9 mouse cellular contexts compared by ENCODE assay signal in genomic region chr1:131260309-131260656, GRCm38 (mm10). TPM values are rescaled to one million over a fixed set of nuclear protein-coding genes. Genes with fewer than 3 reads are reported as not detected.
DNase-seq lines count a peak whose midpoint lies in the region; ATAC-seq and TF ChIP-seq lines count a peak whose summit lies in the region.
"Had no signal": no experiment of that assay in that cellular context is flagged by ENCODE, and none has a peak within 500 bp of the region (broad histone marks: within the 10 kb centered on the region; RNA-seq: fewer than 3 reads in every experiment).

No protein-coding gene starts in this region.

- TF ChIP-seq EP300 in heart, postnatal 0 days (IDR thresholded peaks at IDR 0.05; ENCODE audit: low read depth) = no peak

- H3K4me1 ChIP-seq in hindbrain, embryonic 10.5 days (replicated peaks) = no peaks in the 10 kb centered on the region
- no peaks in the 10 kb centered on the region; the same call in 1 of the 2 replicates for H3K4me1 ChIP-seq in hindbrain, embryonic 12.5 days
- H3K4me1 ChIP-seq in cortical plate, adult 2 months (ENCODE audit: control insufficient read depth, insufficient read depth, low read length) = no peaks in the 10 kb centered on the region; the same call in 1 of the 2 replicates
- H3K4me1 ChIP-seq in heart, postnatal 0 days (ENCODE audit: control insufficient read depth, insufficient read depth) = no peaks in the 10 kb centered on the region
- H3K4me1 ChIP-seq in midbrain, postnatal 0 days (ENCODE audit: insufficient read depth, low read length) = no peaks in the 10 kb centered on the region

- H3K9ac ChIP-seq in hindbrain, embryonic 12.5 days = no peak overlapping the region
- H3K9ac ChIP-seq in heart, postnatal 0 days (replicated peaks; ENCODE audit: low read depth, low read length) = no peak overlapping the region
- H3K9ac ChIP-seq in midbrain, postnatal 0 days (replicated peaks; ENCODE audit: low read length, poor library complexity, severe bottlenecking) = no peak overlapping the region
- H3K9ac ChIP-seq: lung, embryonic 15.5 days had no signal

- TF ChIP-seq POLR2A in cortical plate, adult 2 months (IDR thresholded peaks at IDR 0.05; ENCODE audit: extremely low read depth, insufficient read depth, low read length) = no peak

- H3K36me3 ChIP-seq in hindbrain, embryonic 10.5 days = no peaks in the 10 kb centered on the region
- no peaks in the 10 kb centered on the region for H3K36me3 ChIP-seq in hindbrain, embryonic 12.5 days
- H3K36me3 ChIP-seq in heart, postnatal 0 days (replicated peaks; ENCODE audit: control insufficient read depth, insufficient read depth, low read length) = no peaks in the 10 kb centered on the region
- H3K36me3 ChIP-seq in midbrain, postnatal 0 days (ENCODE audit: insufficient read depth, low read length) = no peaks in the 10 kb centered on the region
- H3K36me3 ChIP-seq: lung, embryonic 15.5 days had no signal

- no peak overlapping the region for H3K4me2 ChIP-seq in hindbrain, embryonic 12.5 days (replicated peaks)
- H3K4me2 ChIP-seq in heart, postnatal 0 days (ENCODE audit: low read depth, low read length) = no peak overlapping the region
- no peak overlapping the region for H3K4me2 ChIP-seq in midbrain, postnatal 0 days (ENCODE audit: low read depth, low read length, poor library complexity, severe bottlenecking)
- H3K4me2 ChIP-seq: lung, embryonic 15.5 days had no signal

- WGBS in hindbrain, embryonic 10.5 days = 29% methylated on average over 10 of the region's 10 CpGs
- 34% methylated on average over 10 of the region's 10 CpGs for WGBS in hindbrain, embryonic 12.5 days
- WGBS in heart, postnatal 0 days = 33% methylated on average over 10 of the region's 10 CpGs
- WGBS in midbrain, postnatal 0 days = 26% methylated on average over 10 of the region's 10 CpGs

- H3K27me3 ChIP-seq in hindbrain, embryonic 10.5 days (ENCODE audit: insufficient read depth, poor library complexity, severe bottlenecking) = peaks cover 23% of the 10 kb centered on the region
- H3K27me3 ChIP-seq in hindbrain, embryonic 12.5 days = peaks cover 9% of the 10 kb centered on the region; the same call in 1 of the 2 replicates
- H3K27me3 ChIP-seq in heart, postnatal 0 days (ENCODE audit: control insufficient read depth, insufficient read depth, low read length) = no peaks in the 10 kb centered on the region
- no peaks in the 10 kb centered on the region for H3K27me3 ChIP-seq in midbrain, postnatal 0 days (ENCODE audit: insufficient read depth, low read length)

- H3K27ac ChIP-seq in hindbrain, embryonic 10.5 days = no peak overlapping the region
- no peak overlapping the region for H3K27ac ChIP-seq in hindbrain, embryonic 12.5 days
- H3K27ac ChIP-seq in cortical plate, adult 2 months (ENCODE audit: insufficient read depth, low read length) = no peak overlapping the region
- no peak overlapping the region for H3K27ac ChIP-seq in heart, postnatal 0 days (ENCODE audit: low read depth)
- no peak overlapping the region for H3K27ac ChIP-seq in midbrain, postnatal 0 days (ENCODE audit: low read depth, low read length)
- H3K27ac ChIP-seq: lung, embryonic 15.5 days had no signal

- H3K9me3 ChIP-seq in hindbrain, embryonic 10.5 days = no peaks in the 10 kb centered on the region
- no peaks in the 10 kb centered on the region for H3K9me3 ChIP-seq in hindbrain, embryonic 12.5 days (replicated peaks)
- H3K9me3 ChIP-seq in heart, postnatal 0 days (replicated peaks; ENCODE audit: control insufficient read depth, low read length) = no peaks in the 10 kb centered on the region
- no peaks in the 10 kb centered on the region for H3K9me3 ChIP-seq in midbrain, postnatal 0 days (ENCODE audit: low read length)
- H3K9me3 ChIP-seq: lung, embryonic 15.5 days had no signal

- peak; percentile 74 for DNase-seq in hindbrain, embryonic 10.5 days (ENCODE audit: low spot score)
- DNase-seq in heart, postnatal 0 days (ENCODE audit: low spot score) = peak; percentile 64
- DNase-seq in left cerebral cortex, postnatal 25 days (ENCODE audit: low spot score in 2 of 2) = peak; percentile 58 to 73
- DNase-seq in midbrain, postnatal 0 days (ENCODE audit: low spot score) = peak; percentile 80
- peak; percentile 43 for DNase-seq in telencephalon, adult 2 months (ENCODE audit: low read depth, low spot score)

- intact Hi-C loops in left cerebral cortex, postnatal 25 days (cut with DNase I) = loop anchor here (5.0 kb wide), 3 partner anchors 78 to 203 kb away; no protein-coding TSS in a partner anchor

- TF ChIP-seq CTCF in cortical plate, adult 2 months (IDR thresholded peaks at IDR 0.05; ENCODE audit: extremely low read depth, insufficient read depth, low read length) = peak; percentile 80
- peak; percentile 92 for TF ChIP-seq CTCF in heart, postnatal 0 days (IDR thresholded peaks at IDR 0.05; ENCODE audit: low read depth)
- TF ChIP-seq CTCF in midbrain, postnatal 0 days (IDR thresholded peaks at IDR 0.05) = peak; percentile 81

- ATAC-seq in hindbrain, embryonic 12.5 days (ENCODE audit: low FRiP score) = no peak
- peak; percentile 16 for ATAC-seq in activated CD4-positive, CD25-positive, alpha-beta regulatory T cell, adult 4 months
- no peak for ATAC-seq in heart, postnatal 0 days (ENCODE audit: insufficient read depth, low read depth)
- ATAC-seq in midbrain, postnatal 0 days (ENCODE audit: low FRiP score) = 0 out of 2 replicates have a peak, but pooled peaks have one; percentile 41

- no peak overlapping the region for H3K4me3 ChIP-seq in hindbrain, embryonic 10.5 days
- H3K4me3 ChIP-seq in hindbrain, embryonic 12.5 days = no peak overlapping the region
- no peak overlapping the region for H3K4me3 ChIP-seq in cortical plate, adult 2 months (ENCODE audit: insufficient read depth, low read length)
- no peak overlapping the region for H3K4me3 ChIP-seq in heart, postnatal 0 days (ENCODE audit: low read depth, low read length)
- H3K4me3 ChIP-seq in midbrain, postnatal 0 days (ENCODE audit: low read depth, low read length) = no peak overlapping the region
- H3K4me3 ChIP-seq: lung, embryonic 15.5 days had no signal

RNA-seq across cellular contexts. Expression of gene Rassf5, which starts 15.2 kb away (rescaled TPM):
- polyA plus RNA-seq in hindbrain, embryonic 10.5 days (2016; fragmentation: Nextera tagmentation; extraction: Ambion mirVana) = 1.4 and 1.6 TPM in 2 replicates
- 1.8 and 2.4 TPM in 2 replicates for polyA plus RNA-seq in hindbrain, embryonic 12.5 days (2016; fragmentation: Nextera tagmentation; extraction: Ambion mirVana)
- 100 to 1,000 TPM; 278 to 305 TPM for polyA plus RNA-seq in activated CD4-positive, CD25-positive, alpha-beta regulatory T cell, adult 4 months (2017; shearing (Covaris generic))
- polyA plus RNA-seq in cortical plate, adult 2 months (2012; rRNA removed) = 14.7 TPM in 2 replicates
- 3.3 and 23.4 TPM in 2 replicates for total RNA-seq in heart, postnatal 0 days (2014; rRNA removed; ENCODE audit: low replicate concordance)
- 2.9 and 3.3 TPM in 2 replicates for polyA plus RNA-seq in heart, postnatal 0 days (2015; fragmentation: Nextera tagmentation; extraction: Ambion mirVana)
- 10 to 100 TPM; 24.0 to 25.3 TPM for total RNA-seq in left cerebral cortex, postnatal 25 days (2021)
- 9.0 and 13.5 TPM in 2 replicates for total RNA-seq in midbrain, postnatal 0 days (2014; rRNA removed)
- polyA plus RNA-seq in midbrain, postnatal 0 days (2015; fragmentation: Nextera tagmentation; extraction: Ambion mirVana) = 4.9 and 5.8 TPM in 2 replicates

RNA-seq across cellular contexts. Expression of gene Ikbke, which starts 19.1 kb away (rescaled TPM):
- polyA plus RNA-seq in hindbrain, embryonic 10.5 days (2016; fragmentation: Nextera tagmentation; extraction: Ambion mirVana) = 1.0 and 1.5 TPM in 2 replicates
- polyA plus RNA-seq in hindbrain, embryonic 12.5 days (2016; fragmentation: Nextera tagmentation; extraction: Ambion mirVana) = 1.8 and 2.6 TPM in 2 replicates
- 10 to 100 TPM; 68.0 to 91.2 TPM for polyA plus RNA-seq in activated CD4-positive, CD25-positive, alpha-beta regulatory T cell, adult 4 months (2017; shearing (Covaris generic))
- 1.7 and 1.9 TPM in 2 replicates for polyA plus RNA-seq in cortical plate, adult 2 months (2012; rRNA removed)
- total RNA-seq in heart, postnatal 0 days (2014; rRNA removed; ENCODE audit: low replicate concordance) = 2.6 and 6.2 TPM in 2 replicates
- polyA plus RNA-seq in heart, postnatal 0 days (2015; fragmentation: Nextera tagmentation; extraction: Ambion mirVana) = 1.3 and 1.5 TPM in 2 replicates
- total RNA-seq in left cerebral cortex, postnatal 25 days (2021) = 1 to 10 TPM; 1.4 to 1.7 TPM
- 3.9 and 5.3 TPM in 2 replicates for total RNA-seq in midbrain, postnatal 0 days (2014; rRNA removed)
- 0.63 and 0.67 TPM in 2 replicates for polyA plus RNA-seq in midbrain, postnatal 0 days (2015; fragmentation: Nextera tagmentation; extraction: Ambion mirVana)

Comparison
In these comparisons a context has a peak if more than half of its experiments do, and no peak if none do; other contexts are left out.
1. ATAC-seq: peak in activated CD4-positive, CD25-positive, alpha-beta regulatory T cell, adult 4 months (single experiment) and midbrain, postnatal 0 days (single experiment); none in hindbrain, embryonic 12.5 days (single experiment) and heart, postnatal 0 days (single experiment).
2. RNA of gene Rassf5, which starts 15.2 kb away (polyA plus RNA-seq): 278 to 305 TPM in activated CD4-positive, CD25-positive, alpha-beta regulatory T cell, adult 4 months; 14.7 TPM in cortical plate, adult 2 months, 4.9 to 5.8 TPM in midbrain, postnatal 0 days, 2.9 to 3.3 TPM in heart, postnatal 0 days, 1.8 to 2.4 TPM in hindbrain, embryonic 12.5 days and 1.4 to 1.6 TPM in hindbrain, embryonic 10.5 days; every median in the first group is over 10 times any median in the second.
3. RNA of gene Ikbke, which starts 19.1 kb away (polyA plus RNA-seq): 68.0 to 91.2 TPM in activated CD4-positive, CD25-positive, alpha-beta regulatory T cell, adult 4 months; 1.8 to 2.6 TPM in hindbrain, embryonic 12.5 days, 1.7 to 1.9 TPM in cortical plate, adult 2 months, 1.3 to 1.5 TPM in heart, postnatal 0 days, 1.0 to 1.5 TPM in hindbrain, embryonic 10.5 days and 0.63 to 0.67 TPM in midbrain, postnatal 0 days; every median in the first group is over 10 times any median in the second.
4. Peak in every context shown above with its lines, with median percentiles within 50 percentile points of each other: DNase-seq and CTCF ChIP-seq.